Mouse (Mus musculus) liver, postnatal 0 days (tissue): ENCODE measurements at regions not wholly inside any gene's neighbourhood (a gene's known extent, or its start where the extent isn't known, plus 50 kb on each side); places are given as distances from the start of the nearest gene placed in this dataset.

Source experiments
- CTCF ChIP-seq: sonication (generic); IDR thresholded peaks from 2 replicates; pipeline ENCODE4 v1.5.1; 2016; ENCODE audit warnings: antibody characterized with exemption, low read depth
- EP300 ChIP-seq: IDR thresholded peaks from 2 replicates; pipeline ENCODE4 v1.6.1; 2016; ENCODE audit warnings: antibody characterized with exemption, low read depth, mild to moderate bottlenecking

- peak; percentile 14; the same call in 1 of the 2 replicates for TF ChIP-seq CTCF
- no peak for TF ChIP-seq EP300
These were observed 98.3 kb upstream of the St6galnac5 start for GRCm38 (mm10) chr3:153080371-153080770.
